Mouse (Mus musculus) limb, embryonic 11.5 days (tissue): ENCODE data around the gene Sash1. TPM values are rescaled to one million over a fixed set of nuclear protein-coding genes. Genes with fewer than 3 reads are reported as not detected.

Source experiments
- ATAC-seq: fragments of 200-750 bp; cut with Nextera tagmentation; 2 replicates; pipeline ENCODE4 v1.8.0; 2017; ENCODE audit warnings: low read depth; ENCODE audit not compliant: insufficient number of reproducible peaks, low FRiP score, low TSS enrichment
- DNase-seq: peaks from one replicate; pipeline ENCODE4 v3.0.0-alpha.2; 2015; ENCODE audit warnings: low spot score
- H3K27ac ChIP-seq: fragments of 300-500 bp; sonication (generic); replicated peaks from 2 replicates; pipeline ENCODE4 v1.5.1; 2014; ENCODE audit warnings: low read depth, mild to moderate bottlenecking, low read length
- H3K27me3 ChIP-seq: fragments of 300-500 bp; sonication (generic); 2 replicates; pipeline ENCODE4 v1.6.1; 2014; ENCODE audit warnings: mild to moderate bottlenecking, low read length, mixed read lengths; ENCODE audit not compliant: control insufficient read depth, insufficient read depth
- H3K36me3 ChIP-seq: fragments of 300-500 bp; sonication (generic); 2 replicates; pipeline ENCODE4 v1.6.1; 2014; ENCODE audit warnings: mild to moderate bottlenecking, low read length, moderate library complexity, mixed read lengths; ENCODE audit not compliant: control insufficient read depth, insufficient read depth
- H3K4me1 ChIP-seq: fragments of 300-500 bp; sonication (generic); 2 replicates; pipeline ENCODE4 v1.6.1; 2014; ENCODE audit warnings: low read length, mixed read lengths; ENCODE audit not compliant: control insufficient read depth, insufficient read depth
- H3K4me2 ChIP-seq: fragments of 300-500 bp; sonication (generic); 2 replicates; pipeline ENCODE4 v1.6.1; 2014; ENCODE audit warnings: low read depth, mild to moderate bottlenecking, moderate library complexity; ENCODE audit not compliant: severe bottlenecking
- H3K4me3 ChIP-seq: fragments of 300-500 bp; sonication (generic); 2 replicates; pipeline ENCODE4 v1.5.1; 2014; ENCODE audit warnings: low read depth, low read length
- H3K9ac ChIP-seq: fragments of 300-500 bp; sonication (generic); 2 replicates; pipeline ENCODE4 v1.6.1; 2014; ENCODE audit warnings: mild to moderate bottlenecking, low read length
- H3K9me3 ChIP-seq: fragments of 300-500 bp; sonication (generic); 2 replicates; pipeline ENCODE4 v1.6.1; 2016; ENCODE audit warnings: low read length; ENCODE audit not compliant: control insufficient read depth
- WGBS: fragments of 180-500 bp; shearing (Covaris S2); extraction: QIAGEN DNeasy Blood & Tissue Kit; methylation state at CpG from one replicate; pipeline ENCODE4 v1.1.7; 2014; 5-methylcytosine and 5-hydroxymethylcytosine counted together
- polyA plus RNA-seq: library from polyadenylated mRNA; unstranded; fragments of >200 nt; fragmentation: Nextera tagmentation; extraction: Ambion mirVana; gene quantifications from 2 replicates; pipeline ENCODE4 v1.2.1, GENCODE M21; 2014

Gene Sash1
- polyA plus RNA-seq, 1 experiment from 2014 or later = 5.2 TPM

DNA sequence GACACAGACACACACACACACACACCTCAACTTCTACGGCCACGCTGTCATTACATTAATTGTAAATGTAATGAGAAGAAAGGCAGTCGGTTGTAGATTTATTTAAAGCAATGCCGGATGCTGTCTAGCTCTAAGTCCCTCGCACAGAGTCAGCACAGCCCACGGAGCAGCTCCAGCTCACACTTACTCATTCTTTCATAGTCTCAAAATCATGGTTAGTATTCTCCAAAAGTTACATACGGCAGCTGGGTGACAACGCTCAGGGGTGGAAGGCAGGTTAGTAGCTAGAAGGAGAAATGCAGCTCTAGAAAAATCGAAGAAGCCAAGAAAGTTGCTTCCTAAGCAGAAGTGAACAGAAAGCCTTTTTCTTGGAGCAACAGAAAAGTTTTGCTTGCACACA, 124.2 kb downstream of the Sash1 start:
- no peak for DNase-seq
- WGBS = 73% methylated on average over 9 of the region's 9 CpGs
- Histone ChIP-seq H3K27me3 (no peaks in the 10 kb centered on the region), H3K4me2 (peak overlapping the region; percentile 36; the same call in 1 of the 2 replicates), H3K9me3 (no peaks in the 10 kb centered on the region), H3K27ac (no peak overlapping the region), H3K4me3 (no peak overlapping the region), H3K4me1 (peaks cover 18% of the 10 kb centered on the region), H3K36me3 (no peaks in the 10 kb centered on the region), H3K9ac (no peak overlapping the region)
- ATAC-seq = no peak

GRCm38 (mm10) chr10:8760598-8760997, 125.3 kb downstream of the Sash1 start:
- Histone ChIP-seq H3K4me3 (no peak overlapping the region), H3K27ac (no peak overlapping the region), H3K9ac (no peak overlapping the region), H3K36me3 (no peaks in the 10 kb centered on the region), H3K4me1 (peaks cover 18% of the 10 kb centered on the region), H3K9me3 (no peaks in the 10 kb centered on the region), H3K27me3 (no peaks in the 10 kb centered on the region), H3K4me2 (no peak overlapping the region)
- WGBS = 56% methylated on average over 4 of the region's 4 CpGs
- ATAC-seq (no peak), DNase-seq (no peak)

DNA sequence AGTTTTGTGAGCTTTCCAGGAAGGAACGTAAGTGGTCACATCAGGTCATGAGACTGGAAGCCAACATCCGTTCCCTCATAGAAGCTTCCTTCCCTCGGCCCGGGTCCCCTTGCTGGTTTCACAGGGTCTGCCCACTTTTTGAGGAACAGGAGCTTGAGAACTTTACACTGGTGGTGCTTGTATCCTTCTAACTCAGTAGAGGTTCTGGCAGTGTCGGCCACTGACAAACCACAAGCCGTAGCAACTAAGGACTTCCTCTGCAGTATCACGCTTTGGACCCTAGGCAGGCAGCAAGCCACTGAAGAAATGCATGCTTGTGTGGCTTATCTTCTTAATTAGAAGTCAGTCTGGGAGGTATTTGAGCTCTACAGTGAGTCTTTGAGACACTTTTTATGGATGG, 126.6 kb downstream of the Sash1 start:
- WGBS = 92% methylated on average over 7 of the region's 7 CpGs
- H3K27me3 ChIP-seq = no peaks in the 10 kb centered on the region
- H3K27ac ChIP-seq = no peak overlapping the region
- peaks cover 18% of the 10 kb centered on the region for H3K4me1 ChIP-seq
- no peaks in the 10 kb centered on the region for H3K9me3 ChIP-seq
- H3K36me3 ChIP-seq = no peaks in the 10 kb centered on the region
- no peak overlapping the region for H3K4me2 ChIP-seq
- no peak for DNase-seq
- ATAC-seq = no peak
- H3K9ac ChIP-seq = no peak overlapping the region
- H3K4me3 ChIP-seq = no peak overlapping the region

DNA sequence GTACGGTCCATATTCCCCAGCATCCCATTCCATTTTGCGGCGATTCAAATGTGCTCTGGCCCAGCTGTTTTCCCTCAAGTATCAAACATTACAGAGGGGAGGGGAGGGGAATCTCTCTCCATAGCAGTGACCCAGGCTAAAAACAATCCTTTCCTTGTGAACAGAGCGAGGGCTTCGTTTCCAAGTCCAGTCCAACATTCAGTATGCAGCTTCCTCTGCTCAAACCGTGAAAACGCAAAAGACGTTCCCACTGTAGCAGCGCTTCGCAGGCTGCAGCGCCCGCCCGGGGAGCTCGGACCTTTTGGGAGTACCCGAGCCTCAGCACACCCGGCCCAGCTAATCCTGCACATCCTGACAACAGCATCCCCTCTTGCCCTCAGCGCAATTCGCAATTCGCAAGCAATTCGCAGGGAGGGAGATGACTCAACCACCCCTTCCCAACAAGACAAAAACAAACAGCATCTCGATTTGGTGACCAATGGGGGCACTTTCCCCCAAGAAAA, 128.4 kb downstream of the Sash1 start:
- Histone ChIP-seq H3K4me2 (peak overlapping the region; percentile 25; the same call in 1 of the 2 replicates), H3K4me3 (no peak overlapping the region), H3K4me1 (peaks cover 12% of the 10 kb centered on the region), H3K9ac (no peak overlapping the region), H3K9me3 (no peaks in the 10 kb centered on the region), H3K36me3 (no peaks in the 10 kb centered on the region), H3K27ac (peak overlapping the region; percentile 52; the same call in 1 of the 2 replicates), H3K27me3 (no peaks in the 10 kb centered on the region)
- 37% methylated on average over 21 of the region's 21 CpGs for WGBS
- ATAC-seq (no peak), DNase-seq (peak; percentile 38)

DNA sequence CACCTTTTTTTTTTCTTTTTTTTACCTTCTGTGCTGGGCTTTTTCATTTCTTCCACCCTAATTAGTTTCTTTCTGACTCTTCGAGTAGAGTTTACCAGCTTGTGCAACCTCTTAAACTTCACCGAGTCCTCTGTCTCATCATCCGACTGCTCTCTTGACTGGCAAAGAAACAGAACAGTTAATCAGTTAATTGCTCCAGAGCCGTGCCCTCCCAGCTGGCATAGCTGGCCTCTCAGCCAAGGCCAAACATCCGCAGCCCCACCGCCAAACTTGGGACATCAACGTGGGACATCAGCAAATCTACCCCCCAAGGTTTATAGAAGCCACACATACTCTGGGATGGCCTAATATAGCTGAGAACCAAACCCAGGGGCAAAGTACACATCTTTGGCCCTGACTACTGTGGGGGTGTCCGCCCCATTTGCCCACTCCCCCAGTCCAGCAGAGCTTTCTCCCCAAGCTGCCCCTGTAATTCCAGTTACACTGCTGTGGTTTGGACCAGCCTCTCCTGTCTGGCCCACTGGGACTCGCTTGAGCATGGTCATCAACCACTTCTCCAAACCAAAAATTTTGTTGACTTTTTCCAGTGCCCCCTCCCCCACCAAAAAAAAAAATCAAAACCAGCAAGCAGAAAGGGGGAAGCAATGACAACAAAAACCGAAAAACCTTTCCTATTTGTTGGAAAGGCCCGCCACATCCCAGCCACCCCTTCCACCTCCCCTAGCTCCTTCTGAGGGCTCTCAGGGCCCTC, 129.1 kb downstream of the Sash1 start:
- ATAC-seq = no peak
- peak overlapping the region; percentile 25; the same call in 1 of the 2 replicates for H3K4me2 ChIP-seq
- 79% methylated on average over 11 of the region's 11 CpGs for WGBS
- H3K36me3 ChIP-seq = no peaks in the 10 kb centered on the region
- peaks cover 6% of the 10 kb centered on the region for H3K4me1 ChIP-seq
- H3K27me3 ChIP-seq = no peaks in the 10 kb centered on the region
- H3K27ac ChIP-seq = no peak overlapping the region
- H3K9ac ChIP-seq = no peak overlapping the region
- no peak overlapping the region for H3K4me3 ChIP-seq
- no peak for DNase-seq
- no peaks in the 10 kb centered on the region for H3K9me3 ChIP-seq

DNA sequence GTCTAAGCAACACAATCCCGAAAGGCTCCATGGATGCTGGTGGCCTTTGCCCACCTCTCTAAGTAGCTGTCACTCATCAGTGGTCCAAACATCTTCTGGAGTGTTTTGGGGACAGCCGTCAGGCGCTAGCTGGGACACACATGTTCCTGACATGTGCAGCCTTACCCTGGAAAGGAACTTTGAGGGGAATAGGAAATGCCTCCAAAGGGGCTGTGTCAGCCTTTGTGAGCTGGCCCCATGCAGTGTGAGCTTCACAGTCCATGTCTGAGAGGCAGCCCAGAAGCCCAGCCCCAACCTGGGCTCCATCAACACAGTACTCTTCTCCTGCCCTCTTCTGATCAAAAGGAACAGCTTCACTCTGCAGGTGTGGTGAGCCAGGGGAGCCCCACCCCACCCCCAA, 132.5 kb downstream of the Sash1 start:
- 94% methylated on average over 3 of the region's 3 CpGs for WGBS
- no peak overlapping the region for H3K9ac ChIP-seq

GRCm38 (mm10) chr10:8752436-8752835, 133.4 kb downstream of the Sash1 start:
- 80% methylated on average over 7 of the region's 7 CpGs for WGBS
- H3K36me3 ChIP-seq = peaks cover 6% of the 10 kb centered on the region; the same call in 1 of the 2 replicates

More for the DNA sequence above, 132.5 kb downstream of the Sash1 start:
- Histone ChIP-seq H3K36me3 (peaks cover 6% of the 10 kb centered on the region; the same call in 1 of the 2 replicates), H3K4me1 (peaks cover 6% of the 10 kb centered on the region), H3K4me2 (no peak overlapping the region), H3K9me3 (no peaks in the 10 kb centered on the region), H3K27me3 (no peaks in the 10 kb centered on the region), H3K27ac (no peak overlapping the region), H3K4me3 (no peak overlapping the region)
- no peak for ATAC-seq
- DNase-seq = no peak

GRCm38 (mm10) chr10:8749537-8749936, 136.3 kb downstream of the Sash1 start:
- no peaks in the 10 kb centered on the region for H3K9me3 ChIP-seq
- no peak overlapping the region for H3K4me3 ChIP-seq
- H3K27me3 ChIP-seq = no peaks in the 10 kb centered on the region
- no peak overlapping the region for H3K27ac ChIP-seq
- ATAC-seq (no peak), DNase-seq (no peak)
- H3K4me1 ChIP-seq = no peaks in the 10 kb centered on the region
- no peak overlapping the region for H3K9ac ChIP-seq
- 88% methylated on average over 11 of the region's 11 CpGs for WGBS
- H3K36me3 ChIP-seq = peaks cover 6% of the 10 kb centered on the region; the same call in 1 of the 2 replicates
- no peak overlapping the region for H3K4me2 ChIP-seq

More at GRCm38 (mm10) chr10:8752436-8752835, 133.4 kb downstream of the Sash1 start:
- DNase-seq = no peak
- no peak for ATAC-seq
- Histone ChIP-seq H3K4me3 (no peak overlapping the region), H3K9ac (no peak overlapping the region), H3K4me2 (no peak overlapping the region), H3K27me3 (no peaks in the 10 kb centered on the region), H3K9me3 (no peaks in the 10 kb centered on the region), H3K27ac (no peak overlapping the region), H3K4me1 (no peaks in the 10 kb centered on the region; the same call in none of the 2 replicates)
